Mouse (Mus musculus) lung, postnatal 0 days (tissue): ENCODE measurements around the gene Arhgap24.

ENCODE experiments used
- CTCF ChIP-seq: IDR thresholded peaks from 2 replicates; pipeline ENCODE4 v1.5.1; 2016; ENCODE audit warnings: antibody characterized with exemption, mild to moderate bottlenecking
- EP300 ChIP-seq: IDR thresholded peaks from 2 replicates; pipeline ENCODE4 v1.6.1; 2016; ENCODE audit warnings: antibody characterized with exemption, mild to moderate bottlenecking, control low read depth

GRCm38 (mm10) chr5:102675326-102675725, 194.1 kb downstream of the Arhgap24 start:
- TF ChIP-seq CTCF (no peak), EP300 (no peak)
